Mouse (Mus musculus) bone marrow macrophage, adult 2 months (primary cell): ENCODE results near the gene Slitrk6.

ENCODE experiments used
- CTCF ChIP-seq: IDR thresholded peaks from 2 replicates; pipeline ENCODE4 v1.5.1; 2012; ENCODE audit warnings: low read depth, mild to moderate bottlenecking, low read length, moderate library complexity
- POLR2A ChIP-seq: IDR thresholded peaks from 2 replicates; pipeline ENCODE4 v1.6.1; 2012; ENCODE audit warnings: mild to moderate bottlenecking, low read depth, low read length, borderline replicate concordance

- TF ChIP-seq POLR2A, result no peak
- TF ChIP-seq CTCF, result no peak
Measured at GRCm38 (mm10) chr14:110739861-110740260, 15.1 kb downstream of the Slitrk6 start.
